Mouse (Mus musculus): Measurements from ENCODE around the gene Hcn2. TPM values are rescaled to one million over a fixed set of nuclear protein-coding genes. Genes with fewer than 3 reads are reported as not detected.
A peak's percentile ranks its signal among the peaks of the same experiment; 100 is the strongest.

Gene Hcn2
- total RNA-seq (2021) = 100 to 1,000 TPM; 118 TPM
- long read RNA-seq, experiment 1, transcript Hcn2-202 (8 exons, 3,195 nt) = major isoform, 66 of 85 reads
- long read RNA-seq, experiment 1, partial matches to known transcripts = 17 of 85 reads
- long read RNA-seq, experiment 1, other reads (novel, unspliced or antisense) = 2 of 85 reads
- long read RNA-seq, experiment 2, transcript Hcn2-202 (8 exons, 3,195 nt) = major isoform, 110 of 147 reads
- long read RNA-seq, experiment 2, partial matches to known transcripts = 31 of 147 reads
- long read RNA-seq, experiment 2, other reads (novel, unspliced or antisense) = 6 of 147 reads

DNA sequence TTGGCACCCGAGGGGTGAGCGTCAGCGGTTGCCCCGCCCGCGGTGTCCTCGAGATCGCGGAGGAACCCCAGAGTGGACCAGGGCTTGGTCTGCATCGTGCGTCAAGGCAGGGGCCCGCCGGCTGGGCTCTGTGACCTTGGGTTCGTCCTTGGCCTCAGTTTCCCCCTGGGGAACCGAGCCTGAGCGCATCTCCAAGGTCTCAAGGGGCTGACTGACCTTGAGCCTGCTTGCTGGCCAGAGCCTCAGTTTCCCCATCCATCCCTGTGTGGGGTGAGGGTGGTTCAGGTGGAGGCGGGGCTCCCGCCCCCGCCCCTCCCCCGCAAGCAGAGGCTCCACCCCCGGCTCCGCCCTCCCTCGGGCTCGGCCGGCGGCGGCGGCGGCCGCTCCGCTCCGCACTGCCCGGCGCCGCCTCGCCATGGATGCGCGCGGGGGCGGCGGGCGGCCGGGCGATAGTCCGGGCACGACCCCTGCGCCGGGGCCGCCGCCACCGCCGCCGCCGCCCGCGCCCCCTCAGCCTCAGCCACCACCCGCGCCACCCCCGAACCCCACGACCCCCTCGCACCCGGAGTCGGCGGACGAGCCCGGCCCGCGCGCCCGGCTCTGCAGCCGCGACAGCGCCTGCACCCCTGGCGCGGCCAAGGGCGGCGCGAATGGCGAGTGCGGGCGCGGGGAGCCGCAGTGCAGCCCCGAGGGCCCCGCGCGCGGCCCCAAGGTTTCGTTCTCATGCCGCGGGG is at the start of gene Hcn2:
Hcn2 (plus strand) TSS at position 381 of the 734 bp plus-strand sequence.
- no peak for TF ChIP-seq CTCF (conservative IDR thresholded peaks at IDR 0.05)
- peak within 1 kb of the TSS; percentile 85 for H3K27ac ChIP-seq
- DNase-seq (ENCODE audit: low spot score in 2 of 2) = no peak

DNA sequence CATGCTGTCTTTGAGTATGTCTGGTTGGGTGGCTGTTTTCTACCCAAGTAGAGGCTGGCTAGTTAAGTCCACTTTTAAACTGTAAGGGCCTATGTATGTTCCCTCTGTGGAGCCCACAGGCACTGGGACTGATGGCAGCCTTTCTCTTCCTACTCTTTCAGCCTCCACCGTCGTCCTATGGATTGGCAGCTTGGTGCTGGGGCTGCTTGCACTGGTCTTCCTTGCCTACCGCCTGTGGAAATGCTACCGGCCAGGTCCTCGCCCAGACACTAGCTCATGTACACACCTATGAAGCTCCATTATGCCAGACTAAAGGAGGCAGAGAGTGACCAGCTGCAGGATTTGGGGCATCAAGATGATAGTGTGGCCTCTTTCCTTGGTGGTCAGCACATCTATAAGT is 48.4 kb upstream of the Hcn2 start:
- TF ChIP-seq CTCF (conservative IDR thresholded peaks at IDR 0.05) = no peak
- H3K4me3 ChIP-seq = no peak overlapping the region
- DNase-seq (ENCODE audit: low spot score in 2 of 2) = no peak
- H3K27ac ChIP-seq = peak overlapping the region; percentile 96

More for the DNA sequence above, at the start of gene Hcn2:
- peak within 1 kb of the TSS; percentile 78 for H3K4me3 ChIP-seq

DNA sequence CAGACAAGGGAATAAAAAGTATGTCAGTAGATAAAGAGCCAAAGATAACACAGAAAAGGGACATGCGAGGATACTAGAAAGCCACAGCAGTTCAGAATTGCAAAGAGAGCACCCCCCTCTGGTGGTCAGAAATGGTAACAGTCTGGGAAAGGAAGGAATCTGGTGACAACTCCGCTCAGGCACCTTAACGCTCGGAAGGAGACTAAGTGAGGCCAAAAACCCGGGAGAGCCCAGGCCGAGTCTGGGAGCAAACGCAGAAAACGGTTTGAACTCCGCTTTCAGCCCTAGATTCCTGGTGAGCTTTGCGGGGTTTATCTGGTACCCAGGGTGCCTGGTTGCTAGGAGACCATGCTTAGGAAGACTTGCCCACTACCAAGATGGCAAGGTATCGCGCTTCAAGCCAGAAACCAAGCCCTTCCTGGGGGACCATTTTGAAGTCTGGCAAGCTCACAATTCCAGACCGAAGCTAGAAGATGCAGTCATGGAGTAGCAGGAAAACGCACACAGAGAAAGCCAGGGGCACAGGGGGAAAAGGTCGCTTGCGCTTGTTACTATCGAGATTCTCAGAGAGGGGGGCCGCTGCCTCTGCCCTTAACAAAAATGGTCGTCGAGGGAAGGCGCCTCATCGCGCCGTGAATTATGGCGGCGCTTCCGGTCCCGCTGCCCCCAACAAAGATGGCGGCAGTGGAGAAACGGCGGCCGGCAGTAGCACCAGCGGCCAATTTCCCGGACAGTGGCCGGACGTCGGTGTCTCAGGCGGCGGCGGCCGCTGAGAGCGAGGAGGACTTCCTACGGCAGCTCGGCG is 47.5 kb upstream of the Hcn2 start, which contains the start of gene Tpgs1:
Tpgs1 (plus strand) TSS at position 599 of the 805 bp plus-strand sequence.
- peak; percentile 97 for TF ChIP-seq CTCF (conservative IDR thresholded peaks at IDR 0.05)
- peak within 1 kb of the TSS; percentile 96 for H3K27ac ChIP-seq
- DNase-seq (ENCODE audit: low spot score in 2 of 2) = peak; percentile 91 to 93
- H3K4me3 ChIP-seq = peak within 1 kb of the TSS; percentile 90

GRCm38 (mm10) chr10:79669576-79670057 is 46.8 kb upstream of the Hcn2 start:
- TF ChIP-seq CTCF (conservative IDR thresholded peaks at IDR 0.05) = no peak
- DNase-seq (ENCODE audit: low spot score in 2 of 2) = peak; percentile 67 to 79
- peak overlapping the region; percentile 90 for H3K4me3 ChIP-seq
- H3K27ac ChIP-seq = peak overlapping the region; percentile 96

DNA sequence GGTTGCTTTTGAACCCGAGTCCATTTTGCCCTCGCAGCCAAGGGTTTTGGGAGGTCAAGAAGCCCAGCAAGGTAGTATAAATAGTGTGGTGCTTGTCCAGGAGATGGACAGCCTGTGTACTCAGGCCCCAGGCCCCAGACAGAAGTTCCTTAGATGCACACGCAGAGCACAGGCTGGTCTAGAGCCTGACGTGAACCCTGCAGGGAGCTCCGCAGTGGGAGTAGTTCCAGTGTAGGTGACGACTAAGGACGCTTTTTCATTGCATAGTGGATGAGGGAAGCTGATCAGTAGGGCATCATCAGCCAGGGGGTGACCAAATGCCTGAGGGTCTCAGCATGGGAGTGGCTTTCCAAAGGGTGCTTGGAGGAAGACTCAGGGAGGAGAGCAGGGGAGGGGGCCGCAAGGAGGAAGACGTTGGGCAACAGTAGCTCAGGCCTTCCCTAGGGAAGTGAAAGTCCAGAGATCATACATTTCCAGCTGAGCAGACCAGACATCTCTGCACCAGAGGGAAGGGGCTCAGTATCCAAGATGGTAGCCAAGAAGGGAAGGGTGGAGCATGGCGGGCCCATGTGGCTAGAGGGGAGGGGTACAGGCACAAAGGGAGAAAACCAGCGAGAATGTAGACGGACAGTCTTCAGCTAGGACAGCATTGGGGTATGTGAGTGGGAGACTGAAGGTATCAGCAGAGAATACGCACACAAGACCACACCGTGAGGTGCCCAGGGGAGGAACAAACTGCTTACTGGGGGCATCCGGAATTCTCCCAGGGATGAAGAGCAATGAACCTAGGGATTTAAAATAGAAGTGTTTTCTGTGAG is 46.2 kb upstream of the Hcn2 start:
- no peak for DNase-seq (ENCODE audit: low spot score in 2 of 2)
- no peak for TF ChIP-seq CTCF (conservative IDR thresholded peaks at IDR 0.05)
- Histone ChIP-seq H3K4me3 (peak overlapping the region; percentile 90), H3K27ac (peak overlapping the region; percentile 96)

GRCm38 (mm10) chr10:79671396-79672087 is 44.9 kb upstream of the Hcn2 start:
- no peak overlapping the region for H3K4me3 ChIP-seq
- TF ChIP-seq CTCF (conservative IDR thresholded peaks at IDR 0.05) = no peak
- no peak overlapping the region for H3K27ac ChIP-seq
- no peak for DNase-seq (ENCODE audit: low spot score in 2 of 2)

GRCm38 (mm10) chr10:79672088-79672455 is 44.4 kb upstream of the Hcn2 start:
- no peak overlapping the region for H3K4me3 ChIP-seq
- TF ChIP-seq CTCF (conservative IDR thresholded peaks at IDR 0.05) = peak; percentile 36

GRCm38 (mm10) chr10:79673054-79673453 is 43.4 kb upstream of the Hcn2 start:
- no peak for TF ChIP-seq CTCF (conservative IDR thresholded peaks at IDR 0.05)
- Histone ChIP-seq H3K4me3 (no peak overlapping the region), H3K27ac (no peak overlapping the region)
- no peak for DNase-seq (ENCODE audit: low spot score in 2 of 2)

More at GRCm38 (mm10) chr10:79672088-79672455, 44.4 kb upstream of the Hcn2 start:
- no peak for DNase-seq (ENCODE audit: low spot score in 2 of 2)
- no peak overlapping the region for H3K27ac ChIP-seq

DNA sequence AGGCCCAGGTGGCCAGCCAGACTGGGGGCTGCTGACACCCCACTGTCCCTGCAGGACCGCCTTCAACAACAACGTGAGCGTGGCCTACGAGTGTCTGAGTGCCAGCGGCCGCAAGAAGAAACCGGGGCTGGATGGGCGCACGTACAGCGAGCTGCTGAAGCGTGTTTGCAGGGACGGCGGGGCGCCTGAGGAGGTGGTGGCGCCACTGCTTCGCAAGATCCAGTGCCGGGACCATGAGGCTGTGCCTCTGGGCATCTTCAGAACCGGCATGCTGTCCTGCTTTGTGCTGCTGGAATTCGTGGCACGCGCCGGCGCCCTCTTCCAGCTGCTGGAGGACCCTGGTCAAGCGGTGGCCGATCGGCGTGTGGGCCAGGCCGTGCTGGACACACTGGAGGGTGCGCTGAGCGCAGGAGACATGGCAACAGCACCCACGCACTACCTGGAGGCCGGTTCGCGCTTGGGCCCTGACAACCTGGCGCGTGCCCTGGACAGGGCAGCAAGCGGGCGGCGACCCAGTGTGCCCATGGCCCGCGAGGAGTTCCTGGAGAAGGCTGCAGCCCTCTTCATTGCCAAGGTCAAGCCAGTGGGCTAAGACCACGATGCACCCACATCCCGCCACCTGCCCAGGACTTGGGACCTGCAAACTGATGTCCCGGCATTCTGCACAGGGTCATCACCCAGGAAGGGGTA is 40.9 kb upstream of the Hcn2 start:
- DNase-seq (ENCODE audit: low spot score in 2 of 2) = no peak
- H3K4me3 ChIP-seq = no peak overlapping the region
- no peak for TF ChIP-seq CTCF (conservative IDR thresholded peaks at IDR 0.05)
- H3K27ac ChIP-seq = no peak overlapping the region

DNA sequence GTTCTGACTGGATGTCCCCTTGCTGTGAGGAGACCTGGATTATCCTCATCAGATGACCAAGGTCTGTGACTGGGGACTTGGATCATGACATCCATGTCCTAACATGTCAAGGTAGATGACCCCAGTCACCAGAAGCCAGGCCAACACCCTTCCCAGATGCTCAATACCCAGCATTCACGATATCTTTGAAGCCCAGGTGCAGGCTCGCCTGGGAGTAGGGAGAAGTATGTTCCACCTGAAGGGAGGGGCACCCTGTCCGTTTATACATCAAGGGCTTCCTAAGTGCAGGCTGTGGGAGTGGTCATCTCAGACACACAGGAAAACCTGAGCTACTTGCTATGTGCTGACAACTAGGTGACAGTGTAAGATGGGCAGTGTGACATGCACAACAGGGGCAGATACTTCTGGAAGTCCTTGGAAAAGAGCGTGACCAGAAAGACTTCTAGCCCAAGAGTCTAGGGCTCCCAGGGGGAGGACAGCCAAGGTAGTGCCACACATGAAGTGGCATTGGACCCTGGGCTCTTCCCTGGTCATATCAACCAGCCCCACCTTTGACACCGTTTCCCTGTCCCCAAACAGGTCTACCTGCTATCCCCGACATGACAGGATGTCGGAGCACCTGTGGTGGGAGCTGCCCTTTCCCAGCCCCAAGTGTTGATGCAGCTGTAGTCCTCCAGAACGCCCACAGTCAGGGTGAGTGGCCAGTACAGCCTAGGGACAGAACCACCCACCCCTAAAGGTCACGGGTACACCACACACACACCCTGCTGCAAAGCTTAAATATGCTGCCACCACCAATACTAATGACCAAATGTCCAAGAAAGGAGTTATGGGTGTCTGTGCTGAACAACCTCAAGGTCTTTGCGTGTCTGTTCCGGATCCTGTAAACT is 35.6 kb upstream of the Hcn2 start:
- no peak for TF ChIP-seq CTCF (conservative IDR thresholded peaks at IDR 0.05)
- DNase-seq (ENCODE audit: low spot score in 2 of 2) = no peak
- peak overlapping the region; percentile 64 for H3K4me3 ChIP-seq

More for the DNA sequence above, 35.6 kb upstream of the Hcn2 start:
- peak overlapping the region; percentile 89 for H3K27ac ChIP-seq
